Mouse (Mus musculus): ENCODE results near the gene A830005F24Rik. TPM values are rescaled to one million over a fixed set of nuclear protein-coding genes. Genes with fewer than 3 reads are reported as not detected.

A830005F24Rik gene
- total RNA-seq (2023) = not detected

DNA sequence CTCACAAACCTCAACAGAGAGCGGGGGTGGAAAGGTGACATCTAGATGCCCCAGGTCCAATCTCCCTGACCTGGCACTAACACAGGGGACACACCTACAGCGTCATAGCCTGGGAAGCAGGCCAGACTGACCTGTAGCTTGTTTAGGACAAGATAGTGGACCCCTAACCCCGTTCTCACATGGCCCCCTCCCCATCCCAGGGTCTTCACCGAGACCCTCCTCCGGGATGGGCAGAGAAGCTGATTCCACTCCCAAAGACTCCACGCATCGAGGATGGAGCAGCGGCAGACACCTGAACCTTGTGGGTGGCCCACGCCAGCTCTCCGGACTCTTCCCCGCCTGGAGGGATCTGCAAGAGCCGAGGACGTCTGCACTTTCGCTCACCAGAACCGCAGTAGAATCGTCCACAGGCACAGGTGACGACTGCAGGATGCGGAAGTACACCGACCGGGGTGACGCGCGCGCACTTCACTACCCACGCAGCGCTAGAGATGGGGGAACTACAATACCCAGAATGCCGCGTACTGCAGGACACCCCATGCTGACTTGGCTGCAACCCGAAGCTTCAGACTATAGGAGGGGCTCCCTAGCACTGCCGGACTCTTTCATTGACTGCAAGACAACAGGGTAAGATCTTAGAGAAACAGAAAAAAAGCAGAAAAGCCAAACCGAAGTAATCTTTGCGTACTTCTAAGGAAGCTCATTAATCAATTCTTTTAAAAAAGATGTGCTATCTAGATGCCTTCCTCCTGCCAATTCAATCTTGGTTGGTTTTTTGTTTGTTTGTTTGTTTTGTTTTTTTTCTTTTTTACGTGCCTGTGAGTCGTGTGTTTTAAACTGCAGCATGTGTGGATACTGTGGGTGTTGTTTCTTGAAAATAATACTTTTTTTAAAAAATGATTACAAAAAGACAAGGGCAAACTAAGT, at the start of gene A830005F24Rik, which contains the start of gene Zfp169:
A830005F24Rik (plus strand) TSS at position 568 of the 927 bp plus-strand sequence.
Zfp169 (minus strand) TSS at position 449 of the 927 bp plus-strand sequence.

Other genes with a start within 250 kb of the A830005F24Rik start
- gene Zfp169, start 119 bp upstream of the A830005F24Rik start, total RNA-seq (2023) = 30.4 TPM
- 9.2 TPM for gene Ptpdc1, start 112.1 kb downstream of the A830005F24Rik start, total RNA-seq (2023)
- not detected for gene Barx1, start 149.4 kb downstream of the A830005F24Rik start, total RNA-seq (2023)